Mouse (Mus musculus) heart, embryonic 11.5 days (tissue): ENCODE measurements at regions not wholly inside any gene's neighbourhood (a gene's known extent, or its start where the extent isn't known, plus 50 kb on each side); places are given as distances from the start of the nearest gene placed in this dataset.
A peak's percentile ranks its signal among the peaks of the same experiment; 100 is the strongest.

Source experiments
- ATAC-seq: fragments of 200-750 bp; cut with Nextera tagmentation; replicated peaks from 2 replicates; pipeline ENCODE4 v1.8.0; 2017; ENCODE audit warnings: moderate library complexity; ENCODE audit not compliant: insufficient number of reproducible peaks, low FRiP score, low TSS enrichment
- H3K27ac ChIP-seq: fragments of 300-500 bp; sonication (generic); 2 replicates; pipeline ENCODE4 v1.5.1; 2014; ENCODE audit warnings: mild to moderate bottlenecking, low read depth, low read length
- H3K27me3 ChIP-seq: fragments of 300-500 bp; sonication (generic); 2 replicates; pipeline ENCODE4 v1.6.1; 2014; ENCODE audit warnings: mild to moderate bottlenecking, low read length, mixed read lengths; ENCODE audit not compliant: control insufficient read depth, insufficient read depth
- H3K36me3 ChIP-seq: fragments of 300-500 bp; sonication (generic); 2 replicates; pipeline ENCODE4 v1.6.1; 2014; ENCODE audit warnings: mild to moderate bottlenecking, low read length, moderate library complexity, mixed read lengths; ENCODE audit not compliant: control insufficient read depth, insufficient read depth
- H3K4me1 ChIP-seq: fragments of 300-500 bp; sonication (generic); 2 replicates; pipeline ENCODE4 v1.6.1; 2014; ENCODE audit warnings: low read length; ENCODE audit not compliant: control insufficient read depth, insufficient read depth
- H3K4me2 ChIP-seq: fragments of 300-500 bp; sonication (generic); 2 replicates; pipeline ENCODE4 v1.6.1; 2014; ENCODE audit warnings: mild to moderate bottlenecking, moderate library complexity
- H3K4me3 ChIP-seq: fragments of 300-500 bp; sonication (generic); 2 replicates; pipeline ENCODE4 v1.5.1; 2014; ENCODE audit warnings: low read depth, low read length
- H3K9ac ChIP-seq: fragments of 300-500 bp; sonication (generic); 2 replicates; pipeline ENCODE4 v1.6.1; 2014; ENCODE audit warnings: mild to moderate bottlenecking, low read depth, low read length, moderate library complexity
- H3K9me3 ChIP-seq: fragments of 300-500 bp; sonication (generic); replicated peaks from 2 replicates; pipeline ENCODE4 v1.6.1; 2016; ENCODE audit warnings: low read length; ENCODE audit not compliant: control insufficient read depth
- WGBS: fragments of 180-500 bp; shearing (Covaris S2); extraction: QIAGEN DNeasy Blood & Tissue Kit; methylation state at CpG from one replicate; pipeline ENCODE4 v1.1.7; 2014; ENCODE audit not compliant: insufficient replicate concordance; 5-methylcytosine and 5-hydroxymethylcytosine counted together

- H3K4me1 ChIP-seq: peaks cover 4% of the 10 kb centered on the region; the same call in 1 of the 2 replicates
- no peaks in the 10 kb centered on the region for H3K9me3 ChIP-seq
- no peak overlapping the region for H3K4me2 ChIP-seq
- no peaks in the 10 kb centered on the region for H3K36me3 ChIP-seq
- H3K27me3 ChIP-seq: no peaks in the 10 kb centered on the region
- H3K27ac ChIP-seq: no peak overlapping the region
- no peak overlapping the region for H3K4me3 ChIP-seq
- WGBS: 70% methylated on average over 2 of the region's 2 CpGs
- no peak for ATAC-seq
- H3K9ac ChIP-seq: no peak overlapping the region
Observed at GRCm38 (mm10) chr1:194108132-194108531, 509.9 kb upstream of the Plxna2 start.

GRCm38 (mm10) chr1:194107271-194107938, 510.6 kb upstream of the Plxna2 start:
- Histone ChIP-seq H3K4me3 (no peak overlapping the region), H3K27ac (no peak overlapping the region), H3K9me3 (no peaks in the 10 kb centered on the region), H3K27me3 (no peaks in the 10 kb centered on the region), H3K36me3 (no peaks in the 10 kb centered on the region), H3K4me1 (peaks cover 4% of the 10 kb centered on the region; the same call in 1 of the 2 replicates), H3K4me2 (no peak overlapping the region), H3K9ac (no peak overlapping the region)
- WGBS: 72% methylated on average over 3 of the region's 3 CpGs
- no peak for ATAC-seq

DNA sequence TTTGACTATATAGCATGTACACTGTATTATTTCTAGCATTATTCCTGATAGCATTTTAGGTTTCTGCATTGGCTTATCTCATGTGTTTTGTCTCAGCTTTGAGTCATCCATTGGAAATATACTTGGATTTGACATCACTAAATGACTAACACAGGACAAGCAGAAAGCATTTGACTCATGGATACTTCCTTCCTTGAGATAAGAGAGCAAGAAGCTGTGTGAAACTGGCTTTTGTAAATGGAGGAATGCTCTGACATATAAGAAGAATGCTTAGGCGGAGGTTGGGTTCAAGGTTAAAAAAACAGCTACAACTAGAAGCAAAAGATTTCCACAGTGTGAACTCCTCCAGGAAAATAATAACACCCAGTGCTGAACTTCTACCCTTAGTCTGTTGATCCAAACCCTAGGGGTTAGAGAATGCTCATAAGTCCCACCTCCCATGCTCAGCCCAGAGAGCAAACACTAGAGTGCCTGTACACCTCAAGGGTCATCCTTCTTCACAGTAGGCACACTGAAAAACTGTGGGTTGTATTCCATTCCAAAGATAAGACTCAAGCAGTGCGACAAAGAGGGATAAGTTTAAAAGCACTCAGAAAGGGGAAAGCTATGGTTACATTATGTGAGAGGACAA, 528.0 kb upstream of the Plxna2 start:
- Histone ChIP-seq H3K27ac (0 out of 2 replicates have a peak overlapping the region, but pooled peaks have one; percentile 24), H3K9ac (no peak overlapping the region), H3K4me1 (no peaks in the 10 kb centered on the region), H3K9me3 (no peaks in the 10 kb centered on the region), H3K36me3 (no peaks in the 10 kb centered on the region), H3K27me3 (no peaks in the 10 kb centered on the region), H3K4me2 (no peak overlapping the region), H3K4me3 (no peak overlapping the region)
- ATAC-seq: peak; percentile 35; the same call in 1 of the 2 replicates
- WGBS: 33% methylated on average over 2 of the region's 2 CpGs

DNA sequence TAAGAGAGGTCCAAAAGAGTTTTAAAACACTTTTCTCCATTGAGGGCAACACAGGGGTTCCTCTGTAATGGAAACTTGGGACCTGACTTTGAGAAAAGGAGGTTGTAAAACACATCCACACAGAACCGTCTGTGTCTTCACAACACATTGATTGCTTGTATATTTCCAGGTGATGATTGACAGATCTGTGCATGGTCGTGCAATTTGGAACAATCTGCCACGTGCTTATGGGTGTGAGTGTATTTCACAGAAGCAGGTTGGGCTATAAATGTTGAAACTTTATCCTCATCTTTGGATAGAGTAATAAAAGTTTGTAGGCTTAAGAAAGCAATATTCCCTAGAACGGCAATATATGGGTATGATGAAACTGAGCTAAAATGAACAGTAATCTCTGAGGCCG, 559.5 kb upstream of the Plxna2 start:
- ATAC-seq: no peak
- Histone ChIP-seq H3K4me2 (no peak overlapping the region), H3K9me3 (no peaks in the 10 kb centered on the region), H3K9ac (no peak overlapping the region), H3K4me3 (no peak overlapping the region), H3K4me1 (no peaks in the 10 kb centered on the region), H3K27ac (no peak overlapping the region), H3K27me3 (no peaks in the 10 kb centered on the region), H3K36me3 (no peaks in the 10 kb centered on the region)
- 75% methylated on average over 5 of the region's 5 CpGs for WGBS

GRCm38 (mm10) chr1:194056544-194056943, 561.5 kb upstream of the Plxna2 start:
- WGBS: 18% methylated on average over 1 of the region's 1 CpGs
- no peak overlapping the region for H3K9ac ChIP-seq
- no peak overlapping the region for H3K27ac ChIP-seq
- no peaks in the 10 kb centered on the region for H3K4me1 ChIP-seq
- ATAC-seq: no peak
- H3K4me2 ChIP-seq: no peak overlapping the region
- H3K36me3 ChIP-seq: no peaks in the 10 kb centered on the region
- no peaks in the 10 kb centered on the region for H3K9me3 ChIP-seq
- no peaks in the 10 kb centered on the region for H3K27me3 ChIP-seq
- H3K4me3 ChIP-seq: no peak overlapping the region

DNA sequence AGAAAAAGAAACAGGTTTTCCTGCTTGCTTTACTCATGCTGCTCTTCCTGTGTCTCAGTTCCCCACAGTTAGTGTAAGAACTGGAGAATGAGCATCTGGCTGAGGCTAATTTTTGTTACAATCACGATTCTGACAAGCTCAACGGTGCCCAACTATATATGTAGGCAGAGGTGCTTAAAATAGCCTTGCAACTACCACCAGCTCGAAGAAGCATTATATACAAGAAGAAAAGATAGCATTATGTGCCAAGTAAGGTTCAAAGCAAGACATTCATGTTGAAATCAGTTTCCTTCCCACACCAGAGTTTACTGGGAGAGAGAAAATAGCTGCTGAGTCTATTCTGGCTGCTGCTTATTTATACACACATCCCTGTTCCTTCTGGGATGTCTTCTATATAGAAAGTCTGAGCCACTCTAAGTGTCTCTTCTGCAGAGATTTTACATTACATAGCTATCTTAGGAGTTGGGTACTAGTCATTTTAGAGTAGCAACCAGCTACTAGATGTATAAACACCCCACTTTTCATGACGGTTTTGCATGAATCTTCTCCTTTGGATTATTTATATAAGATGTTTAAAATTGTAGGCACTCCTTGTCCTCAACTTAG, 568.2 kb upstream of the Plxna2 start:
- Histone ChIP-seq H3K4me2 (no peak overlapping the region), H3K27ac (no peak overlapping the region), H3K9me3 (no peaks in the 10 kb centered on the region), H3K27me3 (no peaks in the 10 kb centered on the region), H3K4me3 (no peak overlapping the region), H3K4me1 (no peaks in the 10 kb centered on the region), H3K36me3 (no peaks in the 10 kb centered on the region), H3K9ac (no peak overlapping the region)
- no peak for ATAC-seq
- WGBS: 52% methylated on average over 4 of the region's 4 CpGs

GRCm38 (mm10) chr1:194041393-194042352, 576.3 kb upstream of the Plxna2 start:
- H3K27me3 ChIP-seq: no peaks in the 10 kb centered on the region

DNA sequence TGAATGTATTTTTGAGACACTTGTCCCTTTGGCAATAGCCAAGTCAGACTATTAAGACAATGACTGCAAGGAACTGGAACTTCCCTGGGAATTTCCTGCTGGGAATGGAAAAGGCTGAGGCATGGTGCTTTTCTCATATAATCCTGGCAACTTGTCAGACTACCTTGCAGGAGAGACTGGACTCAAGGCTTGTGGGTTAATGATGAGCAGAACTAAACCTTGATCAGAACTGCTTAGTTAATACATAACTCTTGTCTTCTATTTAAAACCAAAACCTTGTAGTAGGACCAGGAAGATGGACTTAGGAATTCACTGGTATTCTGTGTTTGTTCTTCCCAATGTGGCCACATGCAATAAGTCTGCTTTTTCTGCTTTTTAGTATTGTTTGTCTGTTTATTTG, 579.3 kb upstream of the Plxna2 start:
- no peaks in the 10 kb centered on the region for H3K36me3 ChIP-seq
- no peak overlapping the region for H3K27ac ChIP-seq
- H3K9me3 ChIP-seq: no peaks in the 10 kb centered on the region
- no peak overlapping the region for H3K9ac ChIP-seq
- H3K4me1 ChIP-seq: no peaks in the 10 kb centered on the region
- H3K27me3 ChIP-seq: no peaks in the 10 kb centered on the region
- H3K4me2 ChIP-seq: no peak overlapping the region
- no peak overlapping the region for H3K4me3 ChIP-seq
- no peak for ATAC-seq

More at GRCm38 (mm10) chr1:194041393-194042352, 576.3 kb upstream of the Plxna2 start:
- Histone ChIP-seq H3K36me3 (no peaks in the 10 kb centered on the region), H3K4me3 (no peak overlapping the region), H3K27ac (no peak overlapping the region), H3K9me3 (no peaks in the 10 kb centered on the region), H3K4me2 (no peak overlapping the region), H3K4me1 (no peaks in the 10 kb centered on the region), H3K9ac (no peak overlapping the region)
- no peak for ATAC-seq
- 49% methylated on average over 8 of the region's 8 CpGs for WGBS
